Mouse (Mus musculus) urinary bladder, postnatal 0 days (tissue): ENCODE data around the gene Rpl35a. TPM values are rescaled to one million over a fixed set of nuclear protein-coding genes. Genes with fewer than 3 reads are reported as not detected.

Source experiments
- microRNA counts: library from miRNA; unstranded; fragments of <30 nt; microRNA quantifications from one replicate; lab custom pipeline; 2016
- microRNA-seq: library from miRNA; unstranded; fragments of <30 nt; microRNA quantifications from one replicate; pipeline ENCODE4, GENCODE M21; 2016
- polyA plus RNA-seq: library from polyadenylated mRNA; unstranded; fragments of >200 nt; fragmentation: Nextera tagmentation; extraction: Ambion mirVana; gene quantifications from 2 replicates; pipeline ENCODE4 v1.2.1, GENCODE M21; 2015

The Rpl35a gene
- polyA plus RNA-seq: 699 and 727 TPM in 2 replicates

GRCm38 (mm10) chr16:33056095-33056785, at the start of gene Rpl35a, which contains the start of gene Iqcg:
Gene Rpl35a (plus strand): TSS chr16:33056453.
Gene Iqcg (minus strand): TSS chr16:33056218.

GRCm38 (mm10) chr16:33062024-33062681, 5.9 kb downstream of the Rpl35a start, which contains the start of gene Lmln:
Gene Lmln (plus strand): TSS chr16:33062521.

MicroRNA genes within 50 kb of the gene (microRNA counts, 519-probe panel; counts per million panel counts)
- microRNA mmu-miR-1947 (lab: Ali Mortazavi, UCI): not detected

Small RNA genes lying within 50 kb of the gene (microRNA-seq; reads per million reads assigned to microRNA genes)
- gene Gm22231 (not detected), gene Mir1947 (4.6 reads per million, percentile 9 among the genes with 10 or more reads in this experiment)

Other genes starting within 250 kb of the Rpl35a start
- not detected in 2 replicates for gene Smbd1, start 246.0 kb upstream of the Rpl35a start, polyA plus RNA-seq
- gene Fyttd1, start 179.0 kb upstream of the Rpl35a start, polyA plus RNA-seq: 81.1 and 114 TPM in 2 replicates
- gene Rubcn, start 178.7 kb upstream of the Rpl35a start, polyA plus RNA-seq: 11.3 and 11.4 TPM in 2 replicates
- 11.5 and 12.0 TPM in 2 replicates for gene Lrch3, start 142.4 kb upstream of the Rpl35a start, polyA plus RNA-seq
- gene Iqcg, start 235 bp upstream of the Rpl35a start, polyA plus RNA-seq: 0.64 and 1.2 TPM in 2 replicates
- gene Lmln, start 6.1 kb downstream of the Rpl35a start, polyA plus RNA-seq: 0.63 and 0.82 TPM in 2 replicates
- 19.7 and 19.9 TPM in 2 replicates for gene Osbpl11, start 128.6 kb downstream of the Rpl35a start, polyA plus RNA-seq
- 65.1 and 80.8 TPM in 2 replicates for gene Snx4, start 195.0 kb downstream of the Rpl35a start, polyA plus RNA-seq